Mouse (Mus musculus) heart, embryonic 15.5 days (tissue): Measurements from ENCODE around the gene Serpina11. TPM values are rescaled to one million over a fixed set of nuclear protein-coding genes. Genes with fewer than 3 reads are reported as not detected.

Experiments
- polyA plus RNA-seq: library from polyadenylated mRNA; unstranded; fragments of >200 nt; fragmentation: Nextera tagmentation; extraction: Ambion mirVana; gene quantifications from 2 replicates; pipeline ENCODE4 v1.2.1, GENCODE M21; 2015

Serpina11 gene
- polyA plus RNA-seq, 1 experiment from 2014 or later, result not detected

Other genes with a start within 250 kb of the Serpina11 start
- 0.40 and 2.0 TPM in 2 replicates for gene Serpina1d, start 216.4 kb downstream of the Serpina11 start, polyA plus RNA-seq
- gene Serpina1b, start 159.6 kb downstream of the Serpina11 start, polyA plus RNA-seq, result 1.5 and 5.7 TPM in 2 replicates
- gene Serpina1a, start 126.4 kb downstream of the Serpina11 start, polyA plus RNA-seq, result 1.00 and 4.2 TPM in 2 replicates
- gene Serpina1c, start 85.1 kb downstream of the Serpina11 start, polyA plus RNA-seq, result 0.43 and 1.8 TPM in 2 replicates
- 0.40 and 1.6 TPM in 2 replicates for gene Serpina1e, start 31.0 kb downstream of the Serpina11 start, polyA plus RNA-seq
- 0.18 and 0.33 TPM in 2 replicates for gene Serpina9, start 23.8 kb upstream of the Serpina11 start, polyA plus RNA-seq
- gene Serpina12, start 54.5 kb upstream of the Serpina11 start, polyA plus RNA-seq, result not detected in 2 replicates
- not detected in 2 replicates for gene Serpina5, start 111.2 kb upstream of the Serpina11 start, polyA plus RNA-seq
- not detected in 2 replicates for gene Serpina3a, start 122.8 kb upstream of the Serpina11 start, polyA plus RNA-seq
- gene Serpina3b, start 138.0 kb upstream of the Serpina11 start, polyA plus RNA-seq, result 0.11 TPM in 1 of 2 replicates, not detected in the other
- 0.10 TPM in 1 of 2 replicates, not detected in the other for gene Serpina3c, start 163.9 kb upstream of the Serpina11 start, polyA plus RNA-seq
- 0.06 and 0.25 TPM in 2 replicates for gene Serpina3f, start 224.6 kb upstream of the Serpina11 start, polyA plus RNA-seq
- 2.9 and 11.3 TPM in 2 replicates for gene Serpina3g, start 246.3 kb upstream of the Serpina11 start, polyA plus RNA-seq